Mouse (Mus musculus) cortical plate, adult 2 months (tissue): ENCODE data around the gene Trafd1.

Experiments used
- CTCF ChIP-seq: fragments of 200-500 bp; IDR thresholded peaks from 2 replicates; pipeline ENCODE4 v1.5.1; 2011; ENCODE audit warnings: mild to moderate bottlenecking, control low read depth, low read length; ENCODE audit not compliant: insufficient read depth; ENCODE audit errors: extremely low read depth
- POLR2A ChIP-seq: fragments of 200-500 bp; IDR thresholded peaks from 2 replicates; pipeline ENCODE4 v1.6.1; 2011; ENCODE audit warnings: mild to moderate bottlenecking, low read length, control low read depth; ENCODE audit not compliant: insufficient read depth; ENCODE audit errors: extremely low read depth

DNA sequence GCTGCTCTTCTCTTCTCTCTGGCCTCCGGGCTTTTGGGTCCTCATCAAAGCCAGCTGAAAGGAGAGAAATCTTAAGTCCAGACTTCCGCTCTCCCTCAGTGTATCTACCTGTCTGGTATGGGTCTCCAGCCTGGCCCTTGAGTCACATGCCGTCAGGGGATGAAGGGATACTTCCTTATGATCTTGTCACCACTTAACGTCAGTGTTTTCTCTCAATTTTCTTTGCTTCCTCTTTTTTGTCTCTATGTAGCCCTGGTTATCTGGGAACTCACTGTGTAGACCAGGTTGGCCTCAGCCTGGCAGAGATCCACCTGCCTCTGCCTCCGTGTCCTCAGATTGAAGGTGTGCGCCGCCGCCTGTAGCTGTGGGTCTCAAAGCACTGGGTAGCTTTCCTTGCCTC is 41.4 kb downstream of the Trafd1 start:
- TF ChIP-seq POLR2A (no peak), CTCF (no peak)
